Mouse (Mus musculus) cerebellum, postnatal 10 days (tissue): ENCODE results near the gene 1700016C15Rik.

Experiments
- DNase-seq, 2 experiments: peaks; one replicate each; pipeline ENCODE4 v3.0.0; 2021; ENCODE audit warnings: mixed read lengths in 2 of 2

1700016C15Rik gene

GRCm38 (mm10) chr1:177717057-177717835 lies 12.4 kb upstream of the 1700016C15Rik start:
- DNase-seq, result peak; percentile 28 to 47

GRCm38 (mm10) chr1:177718340-177719028 lies 11.1 kb upstream of the 1700016C15Rik start:
- DNase-seq, result no peak

GRCm38 (mm10) chr1:177719029-177719427 lies 10.6 kb upstream of the 1700016C15Rik start:
- DNase-seq, result no peak

GRCm38 (mm10) chr1:177723786-177724185 lies 5.8 kb upstream of the 1700016C15Rik start:
- DNase-seq, result no peak

GRCm38 (mm10) chr1:177726870-177727269 lies 2.7 kb upstream of the 1700016C15Rik start:
- DNase-seq, result no peak

GRCm38 (mm10) chr1:177727883-177728525 lies 1.6 kb upstream of the 1700016C15Rik start:
- no peak for DNase-seq

- no peak for DNase-seq
Measured at GRCm38 (mm10) chr1:177731973-177732372, 2.4 kb downstream of the 1700016C15Rik start.

- DNase-seq, result no peak
Measured at GRCm38 (mm10) chr1:177737505-177738105, 8.0 kb downstream of the 1700016C15Rik start.

GRCm38 (mm10) chr1:177740707-177741106 lies 11.1 kb downstream of the 1700016C15Rik start:
- no peak for DNase-seq

- DNase-seq, result no peak
Measured at GRCm38 (mm10) chr1:177742119-177742518, 12.5 kb downstream of the 1700016C15Rik start.

GRCm38 (mm10) chr1:177744521-177745325 lies 15.1 kb downstream of the 1700016C15Rik start:
- no peak for DNase-seq

GRCm38 (mm10) chr1:177747869-177748540 lies 18.4 kb downstream of the 1700016C15Rik start:
- no peak for DNase-seq

- no peak for DNase-seq
Measured at GRCm38 (mm10) chr1:177753496-177753895, 23.9 kb downstream of the 1700016C15Rik start.

GRCm38 (mm10) chr1:177757249-177757648 lies 27.6 kb downstream of the 1700016C15Rik start:
- no peak for DNase-seq

GRCm38 (mm10) chr1:177768931-177769330 lies 39.3 kb downstream of the 1700016C15Rik start:
- no peak for DNase-seq

GRCm38 (mm10) chr1:177777397-177777796 lies 47.8 kb downstream of the 1700016C15Rik start:
- DNase-seq, result no peak

GRCm38 (mm10) chr1:177792835-177793234 lies 63.2 kb downstream of the 1700016C15Rik start:
- DNase-seq, result no peak

GRCm38 (mm10) chr1:177794866-177795265 lies 65.3 kb downstream of the 1700016C15Rik start:
- DNase-seq, result peak; percentile 8 to 16

- DNase-seq, result peak; percentile 75 to 78
Measured at GRCm38 (mm10) chr1:177795421-177796192, 66.0 kb downstream of the 1700016C15Rik start.

GRCm38 (mm10) chr1:177796193-177796939 lies 66.8 kb downstream of the 1700016C15Rik start, which contains the start of gene Adss:
Gene Adss, minus strand, starts transcription at chr1:177796511.
- DNase-seq, result peak; percentile 99 to 100
